Mouse (Mus musculus) embryonic fibroblast, embryonic 13.5 days (primary cell): ENCODE data around the gene Madcam1. TPM values are rescaled to one million over a fixed set of nuclear protein-coding genes. Genes with fewer than 3 reads are reported as not detected.

Experiments
- H3K27ac ChIP-seq: 2 replicates; pipeline ENCODE4 v1.5.1; 2012; ENCODE audit warnings: low read length, control low read depth, inconsistent platforms; ENCODE audit not compliant: insufficient read depth
- H3K4me1 ChIP-seq: 2 replicates; pipeline ENCODE4 v1.6.1; 2011; ENCODE audit warnings: low read length; ENCODE audit not compliant: control insufficient read depth, insufficient read depth
- H3K4me3 ChIP-seq: 2 replicates; pipeline ENCODE4 v1.5.1; 2011; ENCODE audit warnings: mild to moderate bottlenecking, control low read depth, low read length; ENCODE audit not compliant: insufficient read depth
- CTCF ChIP-seq: IDR thresholded peaks from 2 replicates; pipeline ENCODE4 v1.5.1; 2011; ENCODE audit warnings: mild to moderate bottlenecking, control low read depth, low read length, moderate library complexity, borderline replicate concordance; ENCODE audit not compliant: insufficient read depth
- POLR2A ChIP-seq: IDR thresholded peaks from 2 replicates; pipeline ENCODE4 v1.6.1; 2011; ENCODE audit warnings: low read depth, mild to moderate bottlenecking, control low read depth, low read length, moderate library complexity
- polyA plus RNA-seq: library from polyadenylated mRNA; stranded (reverse); fragments of >200 nt; gene quantifications from 2 replicates; pipeline ENCODE4 v1.2.4, GENCODE M21; 2011; ENCODE audit warnings: low read depth; ENCODE audit not compliant: missing spikeins, insufficient read length

Madcam1 gene
- polyA plus RNA-seq, 1 experiment: not detected

DNA sequence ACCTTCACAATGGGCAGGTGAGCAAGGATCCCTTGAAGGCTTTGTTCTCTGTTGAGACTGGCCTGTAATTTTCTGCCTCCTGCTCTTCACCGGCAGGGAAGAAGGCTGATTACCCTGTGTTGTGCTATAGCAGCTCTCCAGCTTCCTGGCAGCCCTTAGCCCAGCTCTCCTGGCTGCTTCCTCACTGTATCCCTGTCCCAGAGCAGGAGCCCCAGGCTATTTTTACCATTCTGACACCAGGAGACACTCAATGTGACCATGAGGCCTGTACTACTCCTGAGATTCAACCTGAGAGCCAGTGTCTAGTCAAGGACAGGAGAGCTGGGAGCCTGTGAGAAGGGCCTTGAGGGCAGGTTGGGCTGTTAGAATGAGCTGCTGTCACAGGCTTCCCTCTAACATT, 22.3 kb downstream of the Madcam1 start:
- TF ChIP-seq CTCF (no peak), POLR2A (no peak)
- Histone ChIP-seq H3K27ac (no peak overlapping the region), H3K4me1 (peaks cover 9% of the 10 kb centered on the region), H3K4me3 (no peak overlapping the region)

DNA sequence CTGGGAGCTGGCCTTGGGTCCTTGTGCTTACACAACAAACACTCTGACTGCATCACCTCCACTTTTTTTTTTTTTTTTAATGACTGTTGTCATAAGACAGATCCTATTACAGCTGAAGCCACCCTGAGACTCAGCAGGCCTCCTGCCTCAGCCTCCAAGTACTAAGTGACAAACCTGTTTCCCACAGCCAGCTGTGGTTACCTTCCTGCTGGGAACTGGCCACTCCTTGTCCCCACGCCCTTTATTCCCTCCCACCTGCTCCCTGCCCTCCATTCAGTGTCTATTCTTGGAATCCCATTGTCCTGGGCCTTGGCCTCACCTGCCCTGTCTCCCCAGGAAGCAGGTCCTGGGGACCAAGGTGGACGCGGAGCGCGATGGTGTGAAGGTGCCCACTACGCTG, 23.2 kb downstream of the Madcam1 start:
- no peak overlapping the region for H3K27ac ChIP-seq
- TF ChIP-seq CTCF: no peak
- no peak for TF ChIP-seq POLR2A
- peaks cover 9% of the 10 kb centered on the region for H3K4me1 ChIP-seq
- no peak overlapping the region for H3K4me3 ChIP-seq

DNA sequence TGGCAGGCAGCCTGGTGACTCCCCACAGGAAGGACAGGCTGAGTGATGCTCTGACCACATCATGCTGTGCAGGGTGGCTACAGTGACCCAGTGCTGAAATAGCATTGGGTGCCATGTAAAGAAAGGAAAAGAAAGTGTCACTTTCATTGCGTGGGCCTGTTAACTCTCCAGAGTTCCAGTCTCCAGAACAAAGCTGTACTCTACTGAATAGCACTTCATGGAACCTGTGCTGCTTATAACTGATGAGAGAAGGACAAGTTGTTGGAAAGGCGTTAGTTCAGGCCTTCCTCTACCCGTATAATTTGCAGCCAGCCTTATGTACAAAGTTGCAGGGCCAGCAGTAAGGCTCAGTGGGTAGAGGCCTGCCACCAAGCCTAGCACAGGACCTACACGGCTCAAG, 24.4 kb downstream of the Madcam1 start, which contains the start of gene Gzmm:
Gene Gzmm (plus strand): TSS at position 301 of the 400 bp plus-strand sequence.
- TF ChIP-seq CTCF (no peak), POLR2A (no peak)
- Histone ChIP-seq H3K27ac (no peak within 1 kb of the TSS), H3K4me3 (no peak within 1 kb of the TSS), H3K4me1 (peaks cover 9% of the 10 kb centered on the region)

- no peak overlapping the region for H3K27ac ChIP-seq
- H3K4me1 ChIP-seq: peaks cover 5% of the 10 kb centered on the region
- TF ChIP-seq POLR2A (no peak), CTCF (no peak)
Observed at GRCm38 (mm10) chr10:79689178-79689577, 24.8 kb downstream of the Madcam1 start.

GRCm38 (mm10) chr10:79691986-79692548, 27.7 kb downstream of the Madcam1 start:
- Histone ChIP-seq H3K27ac (no peak overlapping the region), H3K4me3 (no peak overlapping the region)
- TF ChIP-seq CTCF: no peak

More at GRCm38 (mm10) chr10:79689178-79689577, 24.8 kb downstream of the Madcam1 start:
- no peak overlapping the region for H3K4me3 ChIP-seq

DNA sequence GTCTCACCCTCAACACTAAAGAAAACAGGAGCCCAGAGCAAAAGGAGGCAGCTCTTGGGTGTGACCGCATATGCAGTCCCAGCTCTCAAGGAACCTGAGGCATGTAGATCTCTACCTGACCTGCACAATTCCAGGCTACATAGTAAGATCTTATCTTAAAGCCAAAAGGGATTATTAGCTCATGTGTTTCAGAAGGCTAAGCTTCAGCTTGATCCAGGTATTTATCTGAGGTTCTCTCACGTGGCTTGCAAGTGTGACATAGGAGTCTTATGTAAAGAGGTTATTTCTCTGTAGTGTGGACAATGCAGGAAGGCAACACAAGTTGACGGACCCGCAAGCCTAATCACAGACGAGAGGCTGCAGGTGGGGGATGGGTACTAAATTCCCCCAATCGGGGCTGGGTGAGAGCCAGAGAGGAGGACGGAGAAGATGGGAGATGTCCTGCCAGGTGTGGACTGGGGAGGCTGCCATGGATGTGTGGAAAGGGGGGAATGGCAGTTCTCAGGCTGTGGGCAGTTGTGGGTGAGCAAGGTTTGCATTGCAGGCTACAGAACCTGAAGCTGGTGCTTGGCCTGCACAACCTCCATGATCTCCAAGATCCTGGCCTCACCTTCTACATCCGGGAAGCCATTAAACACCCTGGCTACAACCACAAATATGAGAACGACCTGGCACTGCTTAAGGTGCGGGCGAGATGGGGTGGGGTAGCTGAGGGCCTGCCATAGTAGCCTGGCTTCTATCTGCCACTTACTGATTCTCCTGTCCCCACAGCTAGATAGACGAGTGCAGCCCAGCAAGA, 29.4 kb downstream of the Madcam1 start:
- peaks cover 10% of the 10 kb centered on the region; the same call in 1 of the 2 replicates for H3K4me1 ChIP-seq
- H3K27ac ChIP-seq: no peak overlapping the region
- no peak for TF ChIP-seq CTCF
- TF ChIP-seq POLR2A: no peak
- no peak overlapping the region for H3K4me3 ChIP-seq

More at GRCm38 (mm10) chr10:79691986-79692548, 27.7 kb downstream of the Madcam1 start:
- peaks cover 10% of the 10 kb centered on the region; the same call in 1 of the 2 replicates for H3K4me1 ChIP-seq

GRCm38 (mm10) chr10:79694379-79694655, 30.0 kb downstream of the Madcam1 start:
- TF ChIP-seq CTCF (no peak), POLR2A (no peak)
- Histone ChIP-seq H3K4me1 (peaks cover 10% of the 10 kb centered on the region; the same call in 1 of the 2 replicates), H3K4me3 (no peak overlapping the region), H3K27ac (no peak overlapping the region)

DNA sequence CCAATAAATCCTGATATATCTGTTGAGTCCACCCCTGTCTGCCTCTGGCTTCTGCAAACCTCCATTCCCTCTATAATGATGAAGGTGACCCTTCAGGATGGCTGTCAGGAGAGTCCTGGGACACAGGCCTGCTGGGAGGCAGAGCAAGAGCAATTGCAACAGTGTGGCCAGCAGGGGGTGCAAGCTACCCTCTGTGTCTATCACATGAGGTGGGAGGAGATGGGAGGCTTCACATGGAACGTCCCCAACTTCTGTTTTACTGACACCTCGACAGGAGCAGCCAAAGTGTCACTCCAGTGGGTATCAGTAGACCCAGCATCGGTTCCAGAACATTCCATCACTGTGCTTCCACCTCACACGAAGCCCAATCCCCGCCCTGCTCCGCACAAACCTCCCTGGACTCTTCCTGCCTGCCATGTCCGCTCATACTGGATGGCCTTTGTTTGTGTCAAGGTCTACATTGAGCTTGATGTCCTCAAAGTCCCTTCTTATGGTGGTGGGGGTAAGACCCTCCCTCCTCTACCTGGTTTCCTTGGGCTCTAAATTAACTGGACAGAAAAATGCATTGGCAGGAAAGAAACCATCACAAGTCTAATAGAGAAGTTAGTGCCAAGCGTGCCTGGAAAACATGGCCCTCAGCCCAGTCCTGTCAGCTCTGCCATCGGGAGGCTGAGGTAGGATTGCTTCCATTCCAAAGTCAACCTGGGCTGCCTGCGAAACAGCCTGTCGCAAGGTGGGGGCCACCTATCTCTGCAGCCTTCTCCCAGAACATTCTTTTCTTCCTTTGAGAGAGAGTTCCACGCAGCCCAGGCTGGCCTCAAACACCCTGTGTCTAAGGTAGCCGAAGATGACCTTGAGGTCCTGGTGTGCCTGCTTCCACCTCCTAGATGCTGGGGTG, 31.1 kb downstream of the Madcam1 start:
- H3K4me3 ChIP-seq: no peak overlapping the region
- H3K4me1 ChIP-seq: peaks cover 10% of the 10 kb centered on the region; the same call in 1 of the 2 replicates
- H3K27ac ChIP-seq: peak overlapping the region; percentile 59
- TF ChIP-seq POLR2A (no peak), CTCF (peak; percentile 93)

- TF ChIP-seq CTCF (no peak), POLR2A (no peak)
- Histone ChIP-seq H3K4me1 (peaks cover 10% of the 10 kb centered on the region; the same call in 1 of the 2 replicates), H3K4me3 (no peak overlapping the region), H3K27ac (peak overlapping the region; percentile 59)
Observed at GRCm38 (mm10) chr10:79696129-79696651, 31.8 kb downstream of the Madcam1 start.
